Mouse (Mus musculus): ENCODE data around the gene Klhl18.
A peak's percentile ranks its signal among the peaks of the same experiment; 100 is the strongest.

The Klhl18 gene

DNA sequence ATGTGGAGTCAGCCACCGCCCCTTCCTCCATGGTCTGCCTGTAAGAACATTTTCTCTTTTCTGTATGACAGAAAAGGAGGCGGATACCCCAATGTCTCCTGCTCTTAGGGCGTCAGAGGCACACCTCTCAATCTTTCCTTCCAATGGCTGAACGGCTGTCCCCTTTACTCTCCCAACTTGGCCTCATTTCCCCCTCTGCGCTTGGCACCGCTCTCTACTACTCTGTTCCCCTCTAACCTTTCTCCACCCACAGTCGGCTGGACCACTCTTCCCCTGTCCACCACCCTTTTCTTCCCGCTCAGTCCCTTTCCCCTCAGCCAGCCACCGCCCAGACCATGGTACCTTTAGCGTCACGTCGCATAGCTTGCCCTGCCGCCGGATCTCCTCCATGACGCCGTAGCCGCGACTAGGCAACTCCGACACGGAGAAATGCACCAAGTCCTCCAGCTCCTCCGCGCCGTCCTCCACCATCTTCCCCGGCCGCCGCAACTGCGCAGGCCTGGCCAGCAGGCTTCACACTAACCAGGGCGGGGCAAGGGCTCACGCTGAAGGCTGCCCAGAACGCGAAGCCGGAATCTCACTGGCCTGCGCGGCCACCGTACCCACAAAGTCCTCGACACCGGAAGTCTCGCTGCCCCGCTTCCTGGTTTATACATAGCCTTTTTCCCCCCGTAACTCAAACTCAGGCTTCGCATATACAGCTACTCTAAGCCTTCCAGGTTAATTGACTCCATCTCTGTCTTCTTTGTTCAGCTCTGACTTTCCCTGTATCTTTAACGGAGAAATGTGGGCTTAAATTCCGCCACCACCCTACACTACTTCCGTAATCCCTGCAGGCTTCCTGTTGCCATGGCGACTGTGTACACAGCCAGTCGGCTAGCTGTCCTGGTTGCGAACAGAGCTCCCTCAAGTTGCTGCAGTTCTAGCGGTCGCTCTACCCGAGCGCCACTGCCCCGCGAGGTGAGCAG, at the start of gene Klhl18, which contains the start of gene Kif9:
Gene Klhl18 (minus strand): TSS at position 571 of the 968 bp plus-strand sequence.
Gene Kif9 (plus strand): TSS at position 835 of the 968 bp plus-strand sequence.
- peak; percentile 93 for DNase-seq (ENCODE audit: low spot score)

DNA sequence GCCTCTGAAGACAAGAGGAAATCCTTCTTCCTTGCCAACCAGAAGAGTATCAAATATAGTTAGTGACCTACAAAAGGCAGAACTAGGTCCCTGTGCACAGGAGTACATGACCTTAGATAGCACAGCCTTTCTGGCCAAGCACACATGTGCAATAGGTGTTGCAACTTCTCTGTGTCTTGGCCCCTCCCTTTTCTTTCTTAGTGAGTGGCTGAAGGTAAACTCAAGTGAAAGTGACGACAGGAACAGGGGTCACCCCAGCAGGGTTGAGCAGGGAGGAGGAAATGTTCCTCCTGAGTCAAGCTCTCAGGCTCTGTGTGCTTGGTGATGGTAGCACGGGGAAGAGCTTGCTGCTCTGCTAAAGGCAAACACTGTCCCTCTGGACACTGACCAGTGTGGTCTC, 49.2 kb upstream of the Klhl18 start:
- no peak for DNase-seq (ENCODE audit: low spot score)

DNA sequence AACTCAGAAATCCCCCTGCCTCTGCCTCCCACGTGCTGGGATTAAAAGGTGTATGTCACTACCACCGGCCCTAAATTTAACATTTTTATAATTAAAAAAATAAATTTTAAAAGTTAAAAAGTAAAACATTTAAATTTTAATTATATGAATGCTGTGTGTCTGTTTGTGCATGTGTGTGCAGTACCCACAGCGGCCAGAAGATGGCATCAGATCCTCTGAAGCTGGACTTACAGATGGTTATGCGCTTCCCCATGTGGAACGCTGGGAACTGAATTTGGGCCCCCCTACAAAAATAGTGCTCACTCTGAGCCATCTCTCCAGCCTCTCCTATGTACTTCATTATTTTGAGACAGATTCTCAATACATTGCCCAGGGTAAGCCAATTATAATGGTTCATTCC, 14.4 kb upstream of the Klhl18 start:
- no peak for DNase-seq (ENCODE audit: low spot score)

DNA sequence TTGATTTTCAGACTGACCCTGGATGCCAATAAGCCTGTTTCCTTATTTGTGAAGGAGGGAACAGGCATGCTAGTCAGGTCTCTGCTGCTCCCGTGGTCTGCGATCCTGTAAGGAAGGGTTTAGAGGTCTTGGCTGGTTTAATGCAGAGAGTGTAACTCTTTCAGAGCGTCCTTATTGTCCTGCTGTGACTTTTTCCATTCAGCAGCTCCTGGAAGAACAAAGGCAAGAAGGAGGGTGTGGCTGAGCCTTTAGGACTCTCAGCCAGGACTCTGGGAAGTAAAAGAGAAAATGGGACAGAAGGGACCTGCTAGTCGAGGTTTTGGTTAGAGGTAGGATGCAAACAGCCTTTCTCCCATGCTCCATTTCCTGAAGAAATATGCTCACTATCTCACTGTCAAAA, 12.3 kb upstream of the Klhl18 start:
- no peak for DNase-seq (ENCODE audit: low spot score)

DNA sequence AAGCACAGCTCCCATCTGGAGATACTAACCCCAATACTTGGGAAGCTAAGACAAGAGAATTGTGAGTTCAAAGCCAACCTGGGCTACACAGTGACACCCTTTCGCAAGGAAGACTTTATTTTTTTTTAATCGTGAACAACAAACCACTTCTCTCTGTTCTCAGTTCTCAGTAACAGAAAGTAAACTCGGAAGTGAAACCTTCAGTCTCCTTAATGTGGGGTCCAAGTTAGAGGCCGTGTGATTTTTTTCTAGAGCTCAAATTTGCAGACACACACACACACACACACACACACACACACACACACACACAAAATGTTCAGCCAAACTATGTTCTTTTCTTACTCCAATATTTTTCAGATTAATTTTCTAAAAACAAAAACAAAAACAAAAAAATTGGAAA, 2.1 kb upstream of the Klhl18 start:
- DNase-seq (ENCODE audit: low spot score), result no peak

DNA sequence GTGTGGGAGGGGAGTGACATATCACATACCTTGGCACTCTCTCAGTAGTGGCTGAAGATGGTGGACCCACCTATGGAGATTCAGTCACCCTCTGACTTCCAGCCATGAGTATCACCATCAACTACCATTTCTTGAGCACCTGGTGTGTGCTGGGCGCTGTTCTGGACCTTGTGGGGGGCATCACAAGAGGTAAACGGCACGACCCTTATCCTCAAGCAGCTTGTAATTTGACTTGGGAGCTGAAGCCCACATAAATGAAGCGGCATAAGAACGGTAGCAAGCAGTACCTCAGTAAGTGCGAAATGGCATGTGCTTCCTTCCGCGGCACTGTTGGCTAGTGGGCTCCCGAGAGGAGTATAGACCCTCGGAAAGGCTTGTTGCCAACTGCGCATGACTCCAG, 1.5 kb upstream of the Klhl18 start:
- DNase-seq (ENCODE audit: low spot score), result no peak

DNA sequence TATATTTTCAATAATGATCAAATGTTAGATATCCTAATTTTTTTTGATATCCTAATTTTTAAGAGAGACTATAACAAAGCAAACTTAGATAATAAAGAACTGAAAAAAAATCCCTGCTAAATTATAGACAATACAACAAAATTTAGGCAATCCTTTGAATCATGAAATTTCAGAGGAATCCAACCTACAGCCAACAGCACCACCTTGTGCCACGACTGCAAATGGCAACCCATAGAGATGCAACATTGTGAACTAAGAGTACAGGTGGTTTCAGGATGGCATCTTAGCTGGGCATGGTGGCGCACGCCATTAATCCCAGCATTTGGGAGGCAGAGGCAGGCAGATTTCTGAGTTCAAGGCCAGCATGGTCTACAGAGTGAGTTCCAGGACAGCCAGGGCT, 10.3 kb downstream of the Klhl18 start:
- DNase-seq (ENCODE audit: low spot score), result no peak

DNA sequence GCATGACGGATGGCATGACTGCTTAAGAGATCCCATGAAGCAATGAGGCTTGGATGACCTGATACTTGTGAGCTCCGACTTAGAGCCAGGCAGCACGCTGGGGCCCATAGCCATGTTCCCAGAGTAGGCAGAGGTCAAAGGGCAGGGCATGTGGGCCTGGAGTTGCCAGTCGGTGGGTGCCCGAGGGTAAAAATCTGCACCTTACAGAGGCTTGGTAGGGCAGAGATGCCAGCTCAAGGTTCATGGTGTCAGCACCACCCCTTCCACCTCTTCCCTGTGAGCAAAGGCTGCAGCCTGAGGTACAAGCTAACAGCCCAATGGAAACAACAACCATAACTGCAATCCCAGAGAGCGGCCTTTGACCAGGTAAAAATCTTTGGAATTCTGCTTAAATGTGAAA, 11.2 kb downstream of the Klhl18 start:
- no peak for DNase-seq (ENCODE audit: low spot score)

DNA sequence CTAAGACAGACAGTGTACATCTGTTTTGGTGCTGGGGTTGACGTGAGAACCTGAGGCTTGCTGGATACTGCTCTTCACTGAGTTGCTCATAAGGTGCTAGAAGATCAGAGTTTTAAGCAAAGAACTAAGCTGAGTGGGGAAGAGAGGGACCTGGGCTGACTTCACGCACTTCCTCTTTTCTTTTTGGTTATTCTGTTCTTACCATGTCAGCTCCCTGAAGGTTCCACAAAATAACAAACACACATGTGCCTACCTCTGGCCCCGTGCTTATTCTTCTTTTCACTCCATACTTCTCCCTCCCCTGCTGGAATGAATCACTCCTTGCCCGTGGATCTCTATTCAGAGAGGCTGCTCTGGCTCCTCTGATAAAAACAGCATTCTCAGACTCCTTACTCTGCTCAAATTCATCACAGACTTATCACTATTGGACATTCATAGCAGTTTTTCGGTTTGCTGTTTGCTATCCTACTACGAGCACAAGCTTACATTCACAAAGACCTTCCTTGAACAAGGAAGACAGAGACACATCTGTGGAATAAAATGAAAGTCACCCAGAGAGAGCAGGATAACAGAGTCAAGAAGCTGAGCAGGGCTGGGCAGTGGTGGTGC, 12.4 kb downstream of the Klhl18 start:
- DNase-seq (ENCODE audit: low spot score), result no peak

DNA sequence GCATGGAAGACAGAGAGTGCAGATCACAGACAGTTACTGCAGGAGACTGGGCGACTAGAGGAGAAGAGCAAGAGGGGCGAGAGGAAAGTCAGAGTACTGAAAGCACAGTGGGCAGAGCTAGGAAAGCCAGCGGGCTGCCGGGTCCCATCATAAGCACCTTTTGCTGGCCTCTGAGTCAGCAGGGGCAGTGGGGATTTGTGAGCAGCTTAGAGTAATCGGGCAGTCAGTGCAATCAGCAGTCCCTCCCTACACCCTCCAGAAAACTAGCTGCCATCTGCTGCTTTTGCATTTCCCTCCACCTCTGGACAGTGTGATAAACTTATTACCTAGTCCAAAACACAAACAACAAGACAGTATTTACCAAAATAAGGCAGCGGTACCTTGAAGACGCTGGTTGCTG, 14.2 kb downstream of the Klhl18 start:
- no peak for DNase-seq (ENCODE audit: low spot score)

DNA sequence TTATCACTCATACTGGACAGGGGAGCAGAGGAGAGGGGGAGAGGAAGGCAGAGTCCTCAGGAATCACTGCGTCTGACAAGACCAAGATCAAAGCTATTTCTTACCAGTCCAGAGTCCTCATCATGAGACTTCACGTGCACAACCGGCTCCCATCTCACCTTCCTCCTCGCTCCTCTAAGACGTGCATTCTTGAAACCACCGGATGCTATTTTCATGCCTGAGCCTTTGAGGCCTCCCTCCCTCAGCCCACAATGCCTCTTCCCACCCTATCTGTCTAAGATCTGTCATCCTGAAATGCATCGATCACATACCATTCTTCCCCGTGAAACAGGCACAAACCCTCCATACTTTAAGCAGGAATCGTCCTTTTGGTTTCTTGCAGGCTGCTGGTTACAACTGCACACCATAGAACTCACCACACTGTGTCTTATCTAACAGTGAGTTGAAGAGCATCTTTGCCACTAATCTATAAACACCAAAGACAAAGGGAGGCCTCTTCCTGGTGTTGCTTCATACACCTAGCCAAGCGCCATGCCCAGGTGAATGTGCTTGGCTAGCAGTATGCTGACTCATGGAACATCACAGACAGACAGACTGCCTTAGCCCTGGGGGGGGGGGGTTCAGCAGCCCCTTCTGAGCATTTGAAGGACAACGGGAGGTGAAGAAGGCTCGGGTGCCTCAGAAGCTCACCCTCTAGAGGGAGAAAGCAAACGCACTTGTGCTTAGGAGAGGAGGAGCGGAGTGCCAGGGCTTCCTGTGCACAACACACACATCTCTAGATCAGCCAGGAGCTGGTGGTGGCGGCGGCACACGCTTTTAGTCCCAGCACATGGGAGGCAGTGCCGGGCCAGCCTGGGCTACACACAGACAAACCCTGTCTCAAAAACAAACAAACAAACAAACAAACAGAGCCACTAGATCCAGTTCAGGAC, 15.3 kb downstream of the Klhl18 start:
- DNase-seq (ENCODE audit: low spot score), result no peak

DNA sequence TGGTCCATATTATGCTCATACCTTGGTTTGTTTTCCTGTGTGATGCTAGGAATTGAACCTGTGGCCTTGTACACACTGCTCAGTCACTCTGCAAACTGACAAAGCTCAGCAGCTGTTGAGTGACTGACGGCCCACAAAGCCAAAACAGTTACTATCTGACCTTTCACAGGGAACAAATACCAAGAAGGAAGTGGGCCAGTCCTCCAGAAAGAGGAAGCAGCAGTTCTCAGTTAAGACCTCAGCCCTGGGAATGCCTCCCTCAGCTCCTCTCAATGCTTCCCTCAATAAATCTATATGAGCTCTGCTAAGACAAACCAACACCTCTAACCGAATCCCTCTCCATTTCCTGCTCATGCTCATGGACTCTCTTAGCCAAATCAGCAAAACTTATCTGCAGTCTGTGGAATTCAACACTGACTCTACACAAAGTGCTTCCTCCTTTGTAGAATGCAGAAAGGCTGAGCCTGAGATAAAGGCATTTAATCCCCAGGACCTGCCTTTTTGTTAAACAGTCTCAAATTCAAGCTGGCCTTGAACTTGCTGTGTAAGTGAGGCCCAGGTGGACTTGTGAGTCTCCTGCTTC, 17.3 kb downstream of the Klhl18 start:
- DNase-seq (ENCODE audit: low spot score), result no peak

DNA sequence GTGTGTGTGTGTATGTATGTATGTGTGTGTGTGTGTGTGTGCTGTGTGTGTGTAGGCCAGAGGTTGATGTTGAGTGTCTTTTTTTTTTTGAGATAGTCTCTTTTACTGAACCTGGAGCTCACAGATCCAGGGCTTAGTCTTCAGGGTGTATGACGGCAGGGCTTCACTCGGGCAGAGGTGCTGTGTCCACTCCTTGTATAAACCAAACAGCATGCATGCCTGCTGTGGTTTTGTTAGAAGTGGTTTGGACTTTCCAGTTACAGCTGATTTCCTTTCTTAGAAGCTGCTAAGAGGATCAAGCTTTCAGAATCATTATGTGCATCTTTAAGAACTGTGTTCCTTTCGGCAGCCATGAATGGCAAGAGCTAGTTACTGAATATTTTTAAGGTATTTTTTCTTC, 18.6 kb downstream of the Klhl18 start:
- no peak for DNase-seq (ENCODE audit: low spot score)

DNA sequence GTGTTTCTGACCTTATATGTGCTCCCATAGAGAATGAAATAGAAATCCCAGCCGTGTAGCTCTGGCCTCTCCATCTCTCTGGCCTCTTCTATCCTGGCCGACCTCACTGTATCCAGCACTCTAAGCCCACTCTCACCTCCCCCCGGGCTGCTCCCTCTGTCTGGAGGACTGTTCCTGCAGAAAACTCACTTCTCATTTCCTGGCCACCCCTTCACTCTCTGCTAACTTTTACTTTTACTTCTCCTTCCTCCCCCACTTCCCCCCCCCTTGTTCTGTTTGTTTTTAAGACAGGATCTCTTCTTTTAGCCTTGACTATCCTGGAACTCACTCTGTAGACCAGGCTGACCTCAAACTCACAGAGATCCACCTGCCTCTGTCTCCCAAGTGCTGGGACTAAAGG, 24.0 kb downstream of the Klhl18 start:
- DNase-seq (ENCODE audit: low spot score), result no peak

DNA sequence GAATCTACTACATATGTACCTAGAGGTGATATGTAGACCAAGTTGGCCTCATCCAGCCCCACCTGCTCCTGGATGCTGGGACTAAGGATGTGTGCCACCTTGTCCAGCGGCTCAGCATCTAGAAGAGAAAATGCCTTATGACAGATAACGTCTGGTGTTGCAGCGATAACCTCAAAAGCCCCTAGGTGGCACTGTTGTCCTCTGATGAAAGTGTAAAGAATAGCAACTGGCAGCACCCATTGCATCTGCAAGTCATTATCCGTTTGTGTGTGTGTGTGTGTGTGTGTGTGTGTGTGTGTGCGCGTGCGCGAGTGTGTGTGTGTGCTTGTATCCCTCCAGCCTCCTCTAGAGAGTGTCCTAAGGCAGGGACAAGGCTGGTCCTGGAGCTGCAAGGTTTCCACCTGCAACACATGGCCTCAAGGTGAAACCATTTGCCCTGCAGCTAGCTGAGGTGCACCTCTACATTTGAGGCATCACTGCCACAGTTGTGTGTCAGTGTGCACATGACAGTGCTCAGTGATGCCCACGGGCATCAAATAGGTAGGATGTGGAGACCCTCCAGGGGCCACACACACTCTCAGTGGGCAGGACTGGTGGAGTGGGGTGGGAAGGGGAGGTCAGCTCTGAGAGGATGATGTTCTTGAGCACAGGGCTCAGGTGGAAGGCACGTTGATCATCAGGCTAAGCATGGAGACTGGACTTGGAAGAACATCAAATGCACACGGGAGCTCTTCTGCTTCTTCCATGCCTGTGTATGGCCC, 27.5 kb downstream of the Klhl18 start:
- DNase-seq (ENCODE audit: low spot score), result peak; percentile 11

DNA sequence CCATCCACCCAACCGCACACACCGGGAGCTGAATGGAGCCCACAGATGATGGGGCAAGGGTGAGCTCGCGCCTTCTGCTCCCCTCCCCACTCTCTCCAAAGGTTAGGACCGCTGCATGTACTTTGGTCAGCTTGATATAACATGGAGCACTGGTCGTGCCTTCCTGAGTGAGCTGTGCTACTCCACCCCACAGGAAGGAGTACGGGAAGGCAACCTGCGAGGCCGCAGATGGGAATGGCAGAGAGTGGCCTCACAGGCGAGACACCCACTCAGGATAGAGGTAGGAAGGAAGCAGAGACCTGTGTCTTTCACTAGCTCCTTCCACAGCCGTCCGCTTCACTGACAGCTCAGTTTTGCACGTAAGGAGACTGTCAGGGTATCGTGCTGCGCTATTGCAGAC, 28.1 kb downstream of the Klhl18 start:
- no peak for DNase-seq (ENCODE audit: low spot score)

DNA sequence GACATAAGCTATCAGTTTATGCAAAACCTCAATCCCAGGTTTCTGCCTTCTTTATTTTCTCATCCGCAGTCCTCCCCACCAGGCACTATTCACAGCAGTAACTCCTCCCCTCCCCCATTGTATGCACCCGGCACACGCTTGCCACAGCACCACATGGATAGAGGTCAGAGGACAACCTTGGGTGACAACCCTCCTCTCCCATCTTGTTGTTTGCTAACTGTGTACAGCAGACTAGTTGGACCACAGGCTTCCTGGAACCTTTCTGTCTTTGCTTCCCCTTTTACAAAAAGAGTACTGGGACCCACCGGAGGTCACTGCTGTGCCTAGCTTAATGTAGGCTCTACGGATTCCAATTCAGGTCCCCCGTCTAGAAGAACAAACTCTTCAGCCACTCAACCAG, 35.9 kb downstream of the Klhl18 start:
- DNase-seq (ENCODE audit: low spot score), result no peak

DNA sequence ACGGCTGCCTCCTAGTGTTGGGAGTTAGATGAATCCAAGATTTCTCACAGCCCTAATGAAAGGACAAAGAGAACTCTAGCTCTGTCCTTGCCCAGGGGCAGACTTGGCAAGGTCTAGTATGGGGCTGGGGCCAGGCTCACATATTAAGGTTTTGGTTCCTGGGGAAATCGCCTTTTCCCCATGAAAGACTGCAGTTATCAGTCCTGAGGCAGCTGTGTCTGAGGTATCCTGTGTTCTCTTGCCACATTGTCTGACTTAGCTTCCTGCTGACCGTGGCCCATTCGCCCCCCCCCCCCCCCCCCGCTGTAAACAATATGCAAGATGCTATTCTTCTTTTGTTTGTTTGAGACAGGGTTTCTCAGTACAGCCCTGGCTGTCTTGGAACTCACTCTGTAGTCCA, 36.4 kb downstream of the Klhl18 start:
- no peak for DNase-seq (ENCODE audit: low spot score)

DNA sequence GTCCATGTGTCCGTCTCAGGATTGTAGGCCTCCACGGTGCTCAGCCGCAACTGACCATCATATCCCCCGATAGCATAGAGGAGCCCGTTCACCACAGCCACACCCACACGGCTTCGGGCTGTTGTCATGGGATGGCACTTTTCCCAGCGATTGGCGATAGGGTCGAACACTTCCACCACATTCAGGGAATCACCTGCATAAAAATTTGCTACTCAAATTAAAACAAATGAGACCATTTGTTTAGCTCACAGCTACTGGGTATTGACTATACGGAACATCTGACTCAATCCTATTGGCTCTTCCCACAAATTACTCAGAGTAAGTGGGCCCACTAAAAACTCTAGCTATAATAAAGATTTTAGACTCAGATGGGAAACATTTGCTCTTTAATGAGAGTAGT, 40.5 kb downstream of the Klhl18 start:
- no peak for DNase-seq (ENCODE audit: low spot score)

DNA sequence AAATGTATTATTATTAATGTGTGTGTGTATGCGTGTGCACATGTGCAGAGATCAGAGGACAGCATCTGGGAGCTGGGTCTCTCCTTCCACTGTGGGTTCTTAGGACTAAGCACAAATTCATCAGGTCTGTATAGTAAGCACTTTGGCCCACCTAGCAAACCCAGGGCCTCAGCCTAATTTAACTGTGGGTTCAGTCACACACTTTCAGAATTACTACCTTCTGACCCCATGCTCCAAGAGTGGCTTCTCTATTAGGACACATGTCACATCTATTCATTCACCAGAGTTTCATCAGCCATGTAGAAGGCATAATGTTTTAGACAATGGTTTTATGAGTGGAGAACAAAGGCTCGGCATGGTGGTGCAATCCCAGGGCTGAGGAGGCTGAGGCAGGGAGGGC, 43.4 kb downstream of the Klhl18 start:
- no peak for DNase-seq (ENCODE audit: low spot score)

DNA sequence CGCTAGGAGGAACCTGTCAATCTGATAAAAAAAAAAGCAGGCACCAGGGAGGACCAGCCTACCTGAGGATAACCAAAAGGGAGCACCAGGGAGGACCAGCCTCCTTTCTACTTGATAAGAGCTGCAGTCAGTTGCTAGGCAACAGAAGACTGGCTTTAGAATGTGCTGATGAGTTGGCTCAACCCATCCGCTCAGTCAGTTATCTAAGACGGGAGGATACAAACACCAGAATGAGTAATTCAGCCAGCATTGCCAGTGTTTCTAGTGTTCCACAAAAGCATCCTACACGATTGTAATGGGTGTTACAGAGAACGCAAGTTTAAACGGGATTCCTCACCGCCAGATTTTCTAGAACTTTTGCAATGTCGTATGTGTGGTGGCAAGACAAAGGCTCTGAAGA, 45.3 kb downstream of the Klhl18 start:
- no peak for DNase-seq (ENCODE audit: low spot score)

Measured in ovary, adult 18-20 months (tissue).